Mouse (Mus musculus): ENCODE measurements around the gene Slirp.
A peak's percentile ranks its signal among the peaks of the same experiment; 100 is the strongest.

Slirp gene

GRCm38 (mm10) chr12:87443700-87444122, at the start of gene Slirp, which contains the start of gene Alkbh1:
Gene Slirp, plus strand, starts transcription at chr12:87443896.
Gene Alkbh1, minus strand, starts transcription at chr12:87444017.
- DNase-seq (ENCODE audit: low spot score in 2 of 2): peak; percentile 91 to 95

DNA sequence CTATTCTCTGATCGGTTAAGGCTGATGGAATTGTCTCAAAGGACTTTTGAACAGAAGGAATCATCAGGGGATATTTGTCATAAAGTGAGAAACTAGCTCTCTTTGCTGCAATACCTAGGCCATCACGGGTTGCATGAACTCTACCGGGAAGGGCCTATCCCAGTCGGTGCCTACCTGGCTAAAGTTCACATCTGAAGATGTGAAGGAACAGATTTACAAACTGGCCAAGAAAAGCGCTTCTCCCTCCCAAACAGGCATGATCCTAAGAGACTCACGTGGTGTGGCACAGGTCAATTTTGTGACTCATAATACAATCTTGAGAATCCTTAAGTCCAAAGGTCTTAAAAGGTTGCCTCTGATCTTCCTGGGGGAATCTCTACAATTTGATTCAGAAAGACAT, 49.4 kb upstream of the Slirp start:
- no peak for DNase-seq (ENCODE audit: low spot score in 2 of 2)

DNA sequence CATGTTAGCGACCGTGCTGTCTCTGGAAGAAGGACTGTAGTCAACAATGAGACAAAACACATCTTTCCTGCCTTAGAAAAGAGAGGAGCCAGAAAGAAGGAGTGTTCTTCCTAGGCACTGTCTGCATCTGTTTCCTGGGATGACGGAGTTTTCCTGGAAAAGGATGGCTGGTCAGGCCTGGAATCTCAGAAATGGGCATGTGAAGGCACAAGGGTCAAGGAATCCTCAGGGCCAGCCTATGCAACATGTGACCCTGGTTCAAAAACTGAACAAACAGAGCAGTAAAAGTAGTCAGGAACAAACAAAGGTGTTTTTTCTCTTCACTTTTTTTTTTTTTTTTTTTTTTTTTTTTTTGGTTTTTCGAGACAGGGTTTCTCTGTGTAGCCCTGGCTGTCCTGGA, 46.6 kb upstream of the Slirp start:
- no peak for DNase-seq (ENCODE audit: low spot score in 2 of 2)

DNA sequence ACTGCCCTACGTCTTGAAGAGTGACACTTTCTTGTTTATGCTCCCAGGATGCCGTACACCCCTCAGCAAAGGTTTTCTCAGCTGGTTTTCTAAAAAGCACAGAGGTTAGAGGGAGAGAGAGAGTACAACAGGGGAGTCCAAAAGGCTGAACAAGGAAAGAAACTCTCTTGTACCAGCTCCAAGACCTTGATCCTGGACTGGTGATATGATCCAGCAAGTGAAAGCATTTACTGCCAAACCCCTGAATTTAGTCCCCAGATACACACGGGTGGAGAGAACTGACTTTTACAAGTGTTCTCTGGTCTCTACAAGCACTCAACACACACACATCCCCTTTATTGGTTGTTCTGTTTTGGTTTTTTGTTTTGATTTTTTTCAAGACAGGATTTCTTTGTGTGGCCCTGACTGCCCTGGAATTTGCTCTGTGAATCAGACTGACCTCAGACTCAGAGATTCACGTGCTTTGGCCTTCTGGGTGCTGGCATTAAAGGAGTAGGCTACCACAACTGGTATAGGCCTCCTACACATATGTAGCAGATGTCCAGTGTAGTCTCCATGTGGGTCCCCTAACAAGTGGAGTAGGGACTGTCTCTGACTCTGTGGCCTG, 45.8 kb upstream of the Slirp start:
- DNase-seq (ENCODE audit: low spot score in 2 of 2): no peak

DNA sequence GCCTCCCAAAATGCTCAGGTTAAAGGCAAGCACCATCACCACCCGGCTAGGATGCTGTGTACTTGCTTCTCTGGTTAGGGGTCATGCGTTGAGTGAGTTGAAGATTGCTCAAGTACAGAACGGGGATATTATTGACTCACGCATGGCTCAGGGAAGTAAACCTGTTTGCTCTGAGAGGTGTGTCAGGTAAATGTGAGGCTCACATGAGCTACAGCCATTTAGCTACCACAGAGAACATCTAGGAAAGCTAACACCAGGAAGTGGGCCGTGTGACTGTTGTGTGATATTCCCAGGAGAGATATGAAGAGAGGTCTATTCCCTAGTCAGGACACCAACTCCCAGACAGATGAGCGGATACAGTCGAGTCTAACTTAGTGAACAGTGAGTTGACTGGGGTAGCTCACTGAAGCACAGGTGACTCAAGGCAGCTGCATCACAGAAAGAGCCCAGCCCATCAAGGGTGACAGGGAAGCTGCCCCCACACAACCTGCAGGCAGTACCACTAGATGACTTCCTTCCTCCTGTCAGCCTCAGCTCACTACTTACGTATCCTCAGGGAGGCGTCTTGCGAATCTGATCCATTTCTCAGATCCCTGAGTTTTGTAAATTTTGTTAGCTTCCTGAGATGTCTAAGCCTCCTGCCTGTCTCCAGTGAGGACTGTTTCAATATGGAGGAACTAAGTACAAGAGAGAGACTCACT, 44.4 kb upstream of the Slirp start:
- no peak for DNase-seq (ENCODE audit: low spot score in 2 of 2)

DNA sequence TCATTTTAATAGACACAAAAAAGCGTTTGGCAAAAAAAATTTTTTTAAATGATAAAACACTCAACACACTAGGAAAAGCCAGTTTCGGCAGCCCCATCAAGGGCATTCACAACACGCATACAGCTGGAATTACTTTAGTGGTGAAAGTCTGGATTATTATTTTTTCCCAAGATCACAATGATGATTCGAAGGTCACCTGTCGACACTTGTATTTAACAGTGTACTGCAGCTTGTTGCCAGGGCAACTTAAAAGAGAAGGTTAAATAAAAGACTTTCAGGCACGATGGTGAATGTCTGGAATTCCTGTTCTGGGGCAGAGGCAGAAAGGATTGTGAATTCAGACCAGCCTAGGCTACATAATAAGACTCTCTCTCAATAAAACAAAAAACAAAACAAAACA, 41.8 kb upstream of the Slirp start:
- DNase-seq (ENCODE audit: low spot score in 2 of 2): no peak

GRCm38 (mm10) chr12:87405165-87405564, 38.5 kb upstream of the Slirp start:
- DNase-seq (ENCODE audit: low spot score in 2 of 2): no peak

- DNase-seq (ENCODE audit: low spot score in 2 of 2): no peak
Measured at GRCm38 (mm10) chr12:87405721-87406120, 38.0 kb upstream of the Slirp start.

DNA sequence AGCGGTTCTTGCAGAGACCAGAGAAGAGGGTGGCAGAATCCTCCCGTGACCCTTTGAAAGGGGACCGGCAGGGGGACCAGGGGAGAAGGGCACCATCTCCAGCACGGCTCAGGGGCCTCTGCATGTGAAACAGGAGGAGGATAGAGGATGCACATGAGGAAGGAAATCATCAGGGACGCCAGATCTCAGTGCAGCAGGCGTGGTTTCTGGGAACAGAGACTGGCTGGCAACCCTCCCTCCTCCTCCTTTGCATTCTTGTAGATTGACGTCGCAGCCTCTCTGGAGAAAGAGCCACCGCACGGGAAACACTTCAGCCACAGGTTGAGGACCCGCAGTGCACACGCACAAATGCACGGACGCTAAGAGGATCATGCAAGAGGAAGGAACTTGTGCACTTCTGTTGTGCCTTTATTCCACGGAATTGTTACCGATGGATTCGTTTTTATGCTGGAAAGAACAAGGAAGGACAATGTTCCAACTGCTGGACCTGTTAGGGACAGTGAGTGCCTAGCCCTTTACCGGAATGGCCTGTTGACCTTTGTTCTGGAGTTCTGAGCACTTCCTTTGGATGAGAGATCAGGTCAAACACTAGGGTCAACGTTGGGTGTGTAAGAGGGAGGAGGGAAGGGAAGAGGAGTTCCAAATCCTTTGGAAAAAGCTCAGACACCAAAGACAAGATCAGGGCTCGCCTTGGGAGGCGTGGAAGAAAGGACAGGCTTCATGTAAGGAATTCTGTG, 35.7 kb upstream of the Slirp start:
- DNase-seq (ENCODE audit: low spot score in 2 of 2): no peak

GRCm38 (mm10) chr12:87409123-87409522, 34.6 kb upstream of the Slirp start:
- no peak for DNase-seq (ENCODE audit: low spot score in 2 of 2)

GRCm38 (mm10) chr12:87410999-87411398, 32.7 kb upstream of the Slirp start:
- DNase-seq (ENCODE audit: low spot score in 2 of 2): no peak

- DNase-seq (ENCODE audit: low spot score in 2 of 2): peak; percentile 72 to 76
Measured at GRCm38 (mm10) chr12:87413179-87413790, 30.4 kb upstream of the Slirp start.

GRCm38 (mm10) chr12:87415358-87415757, 28.3 kb upstream of the Slirp start:
- no peak for DNase-seq (ENCODE audit: low spot score in 2 of 2)

DNA sequence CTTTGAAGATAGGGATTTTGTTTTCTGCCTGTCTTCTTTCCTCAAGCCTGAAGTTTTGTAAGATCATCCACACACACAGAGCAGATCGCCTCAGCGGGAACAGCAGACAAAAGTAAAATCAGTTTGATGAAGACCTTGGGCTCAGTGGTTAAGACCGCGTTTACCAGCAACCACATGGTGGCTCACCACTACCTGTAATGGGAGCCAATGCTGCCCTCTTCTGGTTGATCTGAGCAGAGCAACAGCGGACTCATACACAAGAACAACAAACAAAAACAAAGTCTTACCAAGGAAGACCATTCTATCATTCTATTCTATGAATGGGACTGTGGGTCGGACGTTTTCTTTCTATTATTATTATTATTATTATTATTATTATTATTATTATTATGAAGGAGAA, 27.0 kb upstream of the Slirp start:
- DNase-seq (ENCODE audit: low spot score in 2 of 2): peak in 1 of 2 experiments; percentile 31

GRCm38 (mm10) chr12:87418921-87419320, 24.8 kb upstream of the Slirp start:
- peak in 1 of 2 experiments; percentile 14 for DNase-seq (ENCODE audit: low spot score in 2 of 2)

GRCm38 (mm10) chr12:87419974-87420485, 23.7 kb upstream of the Slirp start:
- DNase-seq (ENCODE audit: low spot score in 2 of 2): no peak

- no peak for DNase-seq (ENCODE audit: low spot score in 2 of 2)
Measured at GRCm38 (mm10) chr12:87421708-87422507, 21.8 kb upstream of the Slirp start.

DNA sequence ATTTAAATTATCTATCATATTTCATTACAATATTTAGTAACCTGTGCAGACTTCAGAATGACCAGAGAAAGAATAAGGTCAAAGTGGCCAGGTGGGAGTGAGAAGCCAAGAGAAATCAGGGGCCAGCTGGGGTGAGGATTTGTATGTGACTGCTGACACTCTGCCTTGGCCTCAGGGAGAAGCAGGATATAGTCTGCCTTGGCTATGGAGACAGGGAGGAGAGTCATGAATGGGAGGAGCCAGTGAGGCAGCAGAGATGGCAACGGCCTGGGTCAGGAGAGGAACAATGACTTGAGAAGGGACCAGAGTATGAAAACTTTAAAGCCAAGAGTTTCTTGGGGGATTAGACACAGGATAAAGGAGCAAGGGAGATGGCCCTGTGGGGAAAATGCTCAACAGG, 20.0 kb upstream of the Slirp start:
- DNase-seq (ENCODE audit: low spot score in 2 of 2): no peak

GRCm38 (mm10) chr12:87424516-87424915, 19.2 kb upstream of the Slirp start:
- no peak for DNase-seq (ENCODE audit: low spot score in 2 of 2)

- no peak for DNase-seq (ENCODE audit: low spot score in 2 of 2)
Measured at GRCm38 (mm10) chr12:87426354-87427031, 17.2 kb upstream of the Slirp start.

- no peak for DNase-seq (ENCODE audit: low spot score in 2 of 2)
Measured at GRCm38 (mm10) chr12:87428295-87428694, 15.4 kb upstream of the Slirp start.

Data from frontal cortex, postnatal 36 days (tissue).